Mouse (Mus musculus): ENCODE measurements around the gene Miox. TPM values are rescaled to one million over a fixed set of nuclear protein-coding genes. Genes with fewer than 3 reads are reported as not detected.

Miox gene
- polyA plus RNA-seq, 1 experiment from 2014 or later: not detected

- no peak for DNase-seq (ENCODE audit: low spot score)
- WGBS: 97% methylated on average over 7 of the region's 7 CpGs
Observed at GRCm38 (mm10) chr15:89363051-89363450, 28.9 kb downstream of the Miox start.

GRCm38 (mm10) chr15:89365141-89365551 is 30.9 kb downstream of the Miox start:
- peak; percentile 47 for DNase-seq (ENCODE audit: low spot score)
- H3K9ac ChIP-seq (ENCODE audit: low read length): no peak overlapping the region
- H3K27me3 ChIP-seq (ENCODE audit: control insufficient read depth, insufficient read depth, low read length): no peaks in the 10 kb centered on the region
- no peak for ATAC-seq (replicated peaks; ENCODE audit: low FRiP score)
- H3K27ac ChIP-seq (ENCODE audit: low read depth, low read length): no peak overlapping the region
- no peak overlapping the region for H3K4me3 ChIP-seq (ENCODE audit: low read depth, low read length)
- no peaks in the 10 kb centered on the region for H3K4me1 ChIP-seq (replicated peaks; ENCODE audit: control insufficient read depth, insufficient read depth, low read length)
- H3K4me2 ChIP-seq (ENCODE audit: low read depth, low read length, severe bottlenecking): no peak overlapping the region
- peaks cover 45% of the 10 kb centered on the region for H3K36me3 ChIP-seq (ENCODE audit: control insufficient read depth, insufficient read depth, low read length)
- H3K9me3 ChIP-seq (ENCODE audit: control insufficient read depth, low read length): no peaks in the 10 kb centered on the region
- 94% methylated on average over 4 of the region's 4 CpGs for WGBS

More at GRCm38 (mm10) chr15:89363051-89363450, 28.9 kb downstream of the Miox start:
- H3K27ac ChIP-seq (ENCODE audit: low read depth, low read length): no peak overlapping the region
- ATAC-seq (replicated peaks; ENCODE audit: low FRiP score): no peak
- H3K4me3 ChIP-seq (ENCODE audit: low read depth, low read length): no peak overlapping the region
- no peaks in the 10 kb centered on the region for H3K9me3 ChIP-seq (ENCODE audit: control insufficient read depth, low read length)
- H3K9ac ChIP-seq (ENCODE audit: low read length): no peak overlapping the region
- H3K36me3 ChIP-seq (ENCODE audit: control insufficient read depth, insufficient read depth, low read length): peaks cover 34% of the 10 kb centered on the region
- no peaks in the 10 kb centered on the region; the same call in 1 of the 2 replicates for H3K4me1 ChIP-seq (replicated peaks; ENCODE audit: control insufficient read depth, insufficient read depth, low read length)
- no peak overlapping the region for H3K4me2 ChIP-seq (ENCODE audit: low read depth, low read length, severe bottlenecking)
- no peaks in the 10 kb centered on the region for H3K27me3 ChIP-seq (ENCODE audit: control insufficient read depth, insufficient read depth, low read length)

- WGBS: 93% methylated on average over 13 of the region's 13 CpGs
- ATAC-seq (replicated peaks; ENCODE audit: low FRiP score) (no peak), DNase-seq (ENCODE audit: low spot score) (peak; percentile 54)
- H3K9ac ChIP-seq (ENCODE audit: low read length): no peak overlapping the region
- H3K4me2 ChIP-seq (ENCODE audit: low read depth, low read length, severe bottlenecking): no peak overlapping the region
- no peaks in the 10 kb centered on the region for H3K9me3 ChIP-seq (ENCODE audit: control insufficient read depth, low read length)
- no peak overlapping the region for H3K27ac ChIP-seq (ENCODE audit: low read depth, low read length)
- H3K4me3 ChIP-seq (ENCODE audit: low read depth, low read length): 0 out of 2 replicates have a peak overlapping the region, but pooled peaks have one; percentile 63
- H3K4me1 ChIP-seq (replicated peaks; ENCODE audit: control insufficient read depth, insufficient read depth, low read length): peaks cover 4% of the 10 kb centered on the region
- H3K27me3 ChIP-seq (ENCODE audit: control insufficient read depth, insufficient read depth, low read length): peaks cover 11% of the 10 kb centered on the region
- H3K36me3 ChIP-seq (ENCODE audit: control insufficient read depth, insufficient read depth, low read length): peaks cover 29% of the 10 kb centered on the region
Observed at GRCm38 (mm10) chr15:89372068-89372467, 37.9 kb downstream of the Miox start.

- no peaks in the 10 kb centered on the region for H3K9me3 ChIP-seq (ENCODE audit: control insufficient read depth, low read length)
- no peak overlapping the region for H3K4me2 ChIP-seq (ENCODE audit: low read depth, low read length, severe bottlenecking)
- peak overlapping the region; percentile 63; the same call in 1 of the 2 replicates for H3K4me3 ChIP-seq (ENCODE audit: low read depth, low read length)
- H3K27me3 ChIP-seq (ENCODE audit: control insufficient read depth, insufficient read depth, low read length): peaks cover 16% of the 10 kb centered on the region
- peaks cover 4% of the 10 kb centered on the region for H3K4me1 ChIP-seq (replicated peaks; ENCODE audit: control insufficient read depth, insufficient read depth, low read length)
- ATAC-seq (replicated peaks; ENCODE audit: low FRiP score): no peak
- H3K36me3 ChIP-seq (ENCODE audit: control insufficient read depth, insufficient read depth, low read length): peaks cover 26% of the 10 kb centered on the region
- H3K9ac ChIP-seq (ENCODE audit: low read length): no peak overlapping the region
- 85% methylated on average over 7 of the region's 7 CpGs for WGBS
- no peak overlapping the region for H3K27ac ChIP-seq (ENCODE audit: low read depth, low read length)
- DNase-seq (ENCODE audit: low spot score): peak; percentile 49
Observed at GRCm38 (mm10) chr15:89372536-89372935, 38.3 kb downstream of the Miox start.

GRCm38 (mm10) chr15:89373027-89373761 is 39.0 kb downstream of the Miox start:
- Histone ChIP-seq H3K9me3 (ENCODE audit: control insufficient read depth, low read length) (no peaks in the 10 kb centered on the region), H3K27me3 (ENCODE audit: control insufficient read depth, insufficient read depth, low read length) (peaks cover 22% of the 10 kb centered on the region), H3K4me3 (ENCODE audit: low read depth, low read length) (peak overlapping the region; percentile 63), H3K9ac (ENCODE audit: low read length) (peak overlapping the region; percentile 83), H3K4me1 (replicated peaks; ENCODE audit: control insufficient read depth, insufficient read depth, low read length) (peaks cover 4% of the 10 kb centered on the region), H3K4me2 (ENCODE audit: low read depth, low read length, severe bottlenecking) (peak overlapping the region; percentile 89), H3K36me3 (ENCODE audit: control insufficient read depth, insufficient read depth, low read length) (peaks cover 23% of the 10 kb centered on the region), H3K27ac (ENCODE audit: low read depth, low read length) (peak overlapping the region; percentile 80)
- DNase-seq (ENCODE audit: low spot score) (peak; percentile 89), ATAC-seq (replicated peaks; ENCODE audit: low FRiP score) (peak; percentile 72)
- WGBS: 2% methylated on average over 35 of the region's 35 CpGs

- Histone ChIP-seq H3K9ac (ENCODE audit: low read length) (peak within 1 kb of the TSS; percentile 83), H3K4me2 (ENCODE audit: low read depth, low read length, severe bottlenecking) (peak within 1 kb of the TSS; percentile 89), H3K4me3 (ENCODE audit: low read depth, low read length) (peak within 1 kb of the TSS; percentile 63), H3K9me3 (ENCODE audit: control insufficient read depth, low read length) (no peaks in the 10 kb centered on the region), H3K36me3 (ENCODE audit: control insufficient read depth, insufficient read depth, low read length) (peaks cover 17% of the 10 kb centered on the region), H3K27ac (ENCODE audit: low read depth, low read length) (peak within 1 kb of the TSS; percentile 80), H3K27me3 (ENCODE audit: control insufficient read depth, insufficient read depth, low read length) (peaks cover 28% of the 10 kb centered on the region), H3K4me1 (replicated peaks; ENCODE audit: control insufficient read depth, insufficient read depth, low read length) (peaks cover 7% of the 10 kb centered on the region)
- peak; percentile 98 for DNase-seq (ENCODE audit: low spot score)
- WGBS: 0% methylated on average over 40 of the region's 42 CpGs
- ATAC-seq (replicated peaks; ENCODE audit: low FRiP score): peak; percentile 78
Observed at GRCm38 (mm10) chr15:89373762-89374248, 39.6 kb downstream of the Miox start, which contains the start of gene Sco2. Gene Sco2 (minus strand): TSS chr15:89373846.

GRCm38 (mm10) chr15:89374340-89374739 is 40.1 kb downstream of the Miox start:
- Histone ChIP-seq H3K36me3 (ENCODE audit: control insufficient read depth, insufficient read depth, low read length) (peaks cover 17% of the 10 kb centered on the region), H3K4me3 (ENCODE audit: low read depth, low read length) (peak overlapping the region; percentile 63), H3K27me3 (ENCODE audit: control insufficient read depth, insufficient read depth, low read length) (peaks cover 34% of the 10 kb centered on the region), H3K4me1 (replicated peaks; ENCODE audit: control insufficient read depth, insufficient read depth, low read length) (peaks cover 12% of the 10 kb centered on the region), H3K9ac (ENCODE audit: low read length) (peak overlapping the region; percentile 83), H3K4me2 (ENCODE audit: low read depth, low read length, severe bottlenecking) (peak overlapping the region; percentile 89), H3K9me3 (ENCODE audit: control insufficient read depth, low read length) (no peaks in the 10 kb centered on the region), H3K27ac (ENCODE audit: low read depth, low read length) (no peak overlapping the region; the same call in 1 of the 2 replicates)
- no peak for DNase-seq (ENCODE audit: low spot score)
- 48% methylated on average over 9 of the region's 9 CpGs for WGBS
- no peak; the same call in 1 of the 2 replicates for ATAC-seq (replicated peaks; ENCODE audit: low FRiP score)

GRCm38 (mm10) chr15:89374801-89375534 is 40.8 kb downstream of the Miox start:
- WGBS: 90% methylated on average over 17 of the region's 17 CpGs
- Histone ChIP-seq H3K9me3 (ENCODE audit: control insufficient read depth, low read length) (no peaks in the 10 kb centered on the region), H3K36me3 (ENCODE audit: control insufficient read depth, insufficient read depth, low read length) (peaks cover 15% of the 10 kb centered on the region), H3K27ac (ENCODE audit: low read depth, low read length) (no peak overlapping the region), H3K4me1 (replicated peaks; ENCODE audit: control insufficient read depth, insufficient read depth, low read length) (peaks cover 13% of the 10 kb centered on the region), H3K4me3 (ENCODE audit: low read depth, low read length) (no peak overlapping the region), H3K9ac (ENCODE audit: low read length) (no peak overlapping the region), H3K4me2 (ENCODE audit: low read depth, low read length, severe bottlenecking) (no peak overlapping the region), H3K27me3 (ENCODE audit: control insufficient read depth, insufficient read depth, low read length) (peaks cover 39% of the 10 kb centered on the region)
- ATAC-seq (replicated peaks; ENCODE audit: low FRiP score) (no peak), DNase-seq (ENCODE audit: low spot score) (peak; percentile 52)
